Mouse (Mus musculus) forebrain, embryonic 14.5 days (tissue): ENCODE data around the gene Olfml2a. TPM values are rescaled to one million over a fixed set of nuclear protein-coding genes. Genes with fewer than 3 reads are reported as not detected.

ENCODE experiments used
- ATAC-seq: fragments of 200-750 bp; cut with Nextera tagmentation; 2 replicates; pipeline ENCODE4 v1.8.0; 2017; ENCODE audit warnings: mild to moderate bottlenecking, moderate library complexity
- DNase-seq: peaks from one replicate; pipeline ENCODE4 v3.0.0-alpha.2; 2015; ENCODE audit warnings: low spot score
- H3K27ac ChIP-seq: fragments of 300-500 bp; sonication (generic); 2 replicates; pipeline ENCODE4 v1.5.1; 2014; ENCODE audit warnings: low read depth, mild to moderate bottlenecking, control low read depth, low read length, moderate library complexity
- H3K27me3 ChIP-seq: fragments of 300-500 bp; sonication (generic); replicated peaks from 2 replicates; pipeline ENCODE4 v1.6.1; 2014; ENCODE audit warnings: low read length, control low read depth, mixed read lengths; ENCODE audit not compliant: control insufficient read depth, insufficient read depth
- H3K36me3 ChIP-seq: fragments of 300-500 bp; sonication (generic); 2 replicates; pipeline ENCODE4 v1.6.1; 2014; ENCODE audit warnings: low read length, control low read depth; ENCODE audit not compliant: control insufficient read depth, insufficient read depth
- H3K4me1 ChIP-seq: fragments of 300-500 bp; sonication (generic); 2 replicates; pipeline ENCODE4 v1.6.1; 2014; ENCODE audit warnings: antibody characterized with exemption, low read length, control low read depth; ENCODE audit not compliant: control insufficient read depth, insufficient read depth
- H3K4me2 ChIP-seq: fragments of 300-500 bp; sonication (generic); 2 replicates; pipeline ENCODE4 v1.6.1; 2014; ENCODE audit warnings: mild to moderate bottlenecking, control low read depth, low read length
- H3K4me3 ChIP-seq: fragments of 300-500 bp; sonication (generic); 2 replicates; pipeline ENCODE4 v1.5.1; 2014; ENCODE audit warnings: low read depth, low read length, control low read depth
- H3K9ac ChIP-seq: fragments of 300-500 bp; sonication (generic); 2 replicates; pipeline ENCODE4 v1.6.1; 2014; ENCODE audit warnings: mild to moderate bottlenecking, low read length, control low read depth, moderate library complexity
- H3K9me3 ChIP-seq: fragments of 300-500 bp; sonication (generic); replicated peaks from 2 replicates; pipeline ENCODE4 v1.6.1; 2016; ENCODE audit warnings: low read length, control low read depth, mixed read lengths; ENCODE audit not compliant: control insufficient read depth
- WGBS: fragments of 180-500 bp; shearing (Covaris S2); extraction: QIAGEN DNeasy Blood & Tissue Kit; methylation state at CpG from one replicate; pipeline ENCODE4 v1.1.7; 2014; 5-methylcytosine and 5-hydroxymethylcytosine counted together
- polyA plus RNA-seq: library from polyadenylated mRNA; unstranded; fragments of >200 nt; fragmentation: Nextera tagmentation; extraction: Ambion mirVana; gene quantifications from 2 replicates; pipeline ENCODE4 v1.2.1, GENCODE M21; 2014

Gene Olfml2a
- polyA plus RNA-seq, 1 experiment from 2014 or later: 1.9 TPM

GRCm38 (mm10) chr2:38987803-38988510, 56.2 kb downstream of the Olfml2a start:
- DNase-seq: no peak
- no peak for ATAC-seq
- Histone ChIP-seq H3K9me3 (0 out of 2 replicates have a peak, but pooled peaks cover 2% of the 10 kb centered on the region), H3K9ac (no peak overlapping the region), H3K4me1 (peaks cover 3% of the 10 kb centered on the region; the same call in 1 of the 2 replicates), H3K4me3 (no peak overlapping the region), H3K36me3 (no peaks in the 10 kb centered on the region), H3K27ac (no peak overlapping the region), H3K4me2 (no peak overlapping the region), H3K27me3 (no peaks in the 10 kb centered on the region)
- WGBS: 85% methylated on average over 6 of the region's 6 CpGs

DNA sequence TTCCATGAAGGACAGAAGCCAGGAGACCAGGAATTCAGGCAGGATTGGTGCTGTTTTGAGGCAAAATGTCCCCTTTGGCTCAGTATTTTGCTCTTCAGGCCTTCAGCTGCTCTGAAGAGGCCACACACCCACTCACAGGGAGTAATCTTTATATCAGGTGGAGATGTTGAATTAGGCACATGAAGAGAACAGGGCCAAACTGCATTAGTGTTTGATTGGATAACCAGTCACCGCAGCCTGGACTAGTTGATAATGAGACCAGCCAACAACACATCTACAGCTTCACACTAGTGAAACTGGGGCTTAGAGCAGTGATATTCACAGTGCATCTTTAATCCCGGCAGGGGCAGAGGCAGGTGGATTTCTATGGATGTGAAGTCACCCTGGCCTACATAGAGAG, 57.2 kb downstream of the Olfml2a start:
- Histone ChIP-seq H3K4me2 (no peak overlapping the region), H3K9ac (no peak overlapping the region), H3K9me3 (0 out of 2 replicates have a peak, but pooled peaks cover 2% of the 10 kb centered on the region), H3K4me3 (no peak overlapping the region), H3K27me3 (no peaks in the 10 kb centered on the region), H3K4me1 (peaks cover 3% of the 10 kb centered on the region; the same call in 1 of the 2 replicates), H3K36me3 (no peaks in the 10 kb centered on the region), H3K27ac (no peak overlapping the region)
- ATAC-seq (no peak), DNase-seq (no peak)
- WGBS: 89% methylated on average over 2 of the region's 2 CpGs

GRCm38 (mm10) chr2:38992004-38992403, 60.2 kb downstream of the Olfml2a start:
- Histone ChIP-seq H3K27ac (no peak overlapping the region), H3K36me3 (no peaks in the 10 kb centered on the region), H3K9me3 (no peaks in the 10 kb centered on the region), H3K4me3 (no peak overlapping the region), H3K27me3 (no peaks in the 10 kb centered on the region), H3K9ac (no peak overlapping the region), H3K4me1 (peaks cover 3% of the 10 kb centered on the region; the same call in 1 of the 2 replicates), H3K4me2 (no peak overlapping the region)
- ATAC-seq (no peak), DNase-seq (no peak)
- 78% methylated on average over 4 of the region's 4 CpGs for WGBS

- Histone ChIP-seq H3K9ac (no peak overlapping the region), H3K27ac (no peak overlapping the region), H3K4me2 (no peak overlapping the region), H3K9me3 (no peaks in the 10 kb centered on the region), H3K36me3 (no peaks in the 10 kb centered on the region), H3K4me3 (no peak overlapping the region), H3K27me3 (no peaks in the 10 kb centered on the region), H3K4me1 (peaks cover 3% of the 10 kb centered on the region; the same call in 1 of the 2 replicates)
- DNase-seq (no peak), ATAC-seq (no peak)
- WGBS: 44% methylated on average over 4 of the region's 4 CpGs
Measured at GRCm38 (mm10) chr2:38992452-38992851, 60.7 kb downstream of the Olfml2a start.

- H3K4me3 ChIP-seq: peak within 1 kb of the TSS; percentile 15
- H3K36me3 ChIP-seq: peaks cover 34% of the 10 kb centered on the region
- H3K27ac ChIP-seq: no peak within 1 kb of the TSS
- peak within 1 kb of the TSS; percentile 47 for H3K4me2 ChIP-seq
- no peaks in the 10 kb centered on the region for H3K9me3 ChIP-seq
- 0 out of 2 replicates have a peak, but pooled peaks cover 3% of the 10 kb centered on the region for H3K4me1 ChIP-seq
- H3K27me3 ChIP-seq: no peaks in the 10 kb centered on the region
- DNase-seq (peak; percentile 90), ATAC-seq (peak; percentile 94)
- 16% methylated on average over 33 of the region's 33 CpGs for WGBS
- peak within 1 kb of the TSS; percentile 45 for H3K9ac ChIP-seq
Measured at GRCm38 (mm10) chr2:38997386-38998374, 65.9 kb downstream of the Olfml2a start, which contains the start of gene Wdr38. TSS of gene Wdr38 (plus strand) at chr2:38997476.

- DNase-seq (no peak), ATAC-seq (no peak)
- H3K4me1 ChIP-seq: peaks cover 16% of the 10 kb centered on the region
- 60% methylated on average over 4 of the region's 4 CpGs for WGBS
- H3K36me3 ChIP-seq: peaks cover 46% of the 10 kb centered on the region
- no peak overlapping the region for H3K4me3 ChIP-seq
- no peak overlapping the region for H3K27ac ChIP-seq
- H3K9me3 ChIP-seq: no peaks in the 10 kb centered on the region
- no peaks in the 10 kb centered on the region for H3K27me3 ChIP-seq
- H3K4me2 ChIP-seq: no peak overlapping the region
- no peak overlapping the region for H3K9ac ChIP-seq
Measured at GRCm38 (mm10) chr2:38999381-38999780, 67.6 kb downstream of the Olfml2a start.

DNA sequence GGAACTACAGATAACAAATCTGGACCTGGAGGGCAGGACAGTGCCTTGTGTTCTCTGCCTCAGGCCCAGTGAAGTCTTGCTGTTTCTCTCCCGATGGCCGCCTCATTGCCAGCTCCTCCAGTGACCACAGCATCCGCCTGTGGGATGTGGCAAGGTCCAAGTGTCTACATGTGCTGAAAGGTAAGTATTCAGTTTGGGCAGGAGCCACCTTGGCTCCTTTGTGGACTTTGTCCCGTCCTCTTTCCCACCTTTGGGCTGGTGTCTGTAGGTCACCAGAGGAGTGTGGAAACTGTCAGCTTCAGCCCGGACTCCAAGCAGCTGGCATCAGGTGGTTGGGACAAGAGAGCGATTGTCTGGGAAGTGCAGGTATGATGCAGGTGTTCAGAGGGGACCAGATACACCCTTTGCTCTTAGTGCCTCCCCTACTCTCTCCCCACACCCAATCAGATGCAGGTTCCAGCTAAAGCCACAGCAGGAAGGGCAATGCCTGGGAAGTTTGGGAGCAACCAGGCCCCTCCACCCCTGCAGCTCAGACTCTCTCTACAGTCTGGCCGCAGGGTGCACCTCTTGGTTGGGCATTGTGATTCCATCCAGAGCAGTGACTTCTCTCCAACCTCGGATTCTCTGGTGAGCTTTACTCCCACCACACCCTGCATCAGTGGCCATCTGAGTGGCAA, 68.3 kb downstream of the Olfml2a start:
- Histone ChIP-seq H3K4me1 (peaks cover 16% of the 10 kb centered on the region), H3K36me3 (peaks cover 46% of the 10 kb centered on the region), H3K9me3 (no peaks in the 10 kb centered on the region), H3K27me3 (no peaks in the 10 kb centered on the region), H3K27ac (no peak overlapping the region), H3K4me3 (no peak overlapping the region), H3K9ac (no peak overlapping the region), H3K4me2 (no peak overlapping the region)
- 65% methylated on average over 8 of the region's 8 CpGs for WGBS
- DNase-seq (no peak), ATAC-seq (no peak)

GRCm38 (mm10) chr2:39000587-39000919, 68.8 kb downstream of the Olfml2a start:
- Histone ChIP-seq H3K4me2 (no peak overlapping the region), H3K36me3 (peaks cover 46% of the 10 kb centered on the region), H3K4me1 (peaks cover 16% of the 10 kb centered on the region), H3K27ac (no peak overlapping the region), H3K9ac (no peak overlapping the region), H3K9me3 (no peaks in the 10 kb centered on the region), H3K4me3 (no peak overlapping the region), H3K27me3 (no peaks in the 10 kb centered on the region)
- no peak for DNase-seq
- WGBS: 81% methylated on average over 4 of the region's 4 CpGs
- ATAC-seq: no peak
